Mouse (Mus musculus): ENCODE measurements around the gene Smg7.

- TF ChIP-seq CTCF (IDR thresholded peaks at IDR 0.05; ENCODE audit: low read depth) (no peak), EP300 (IDR thresholded peaks at IDR 0.05; ENCODE audit: low read depth) (no peak)
Measured at GRCm38 (mm10) chr1:152817027-152817769, 85.2 kb downstream of the Smg7 start.
